Mouse (Mus musculus) G1E (cell line): Measurements from ENCODE around the gene Rplp2. TPM values are rescaled to one million over a fixed set of nuclear protein-coding genes. Genes with fewer than 3 reads are reported as not detected.

Experiments used
- ATAC-seq: 2 replicates; pipeline ENCODE4 v1.8.0; 2016; ENCODE audit warnings: mild to moderate bottlenecking; ENCODE audit not compliant: insufficient number of reproducible peaks, poor library complexity, low FRiP score, severe bottlenecking; ENCODE audit errors: extremely low read depth
- DNase-seq: peaks from one replicate; pipeline ENCODE4 v3.0.0; 2012; ENCODE audit warnings: low spot score
- H3K27me3 ChIP-seq: 2 replicates; pipeline ENCODE4 v1.6.1; 2012; ENCODE audit warnings: mild to moderate bottlenecking, low read length, inconsistent platforms; ENCODE audit not compliant: insufficient read depth
- H3K36me3 ChIP-seq: replicated peaks from 2 replicates; pipeline ENCODE3; 2012; ENCODE audit warnings: mild to moderate bottlenecking, inconsistent platforms
- H3K4me1 ChIP-seq: 2 replicates; pipeline ENCODE4 v1.6.1; 2012; ENCODE audit warnings: low read depth, low read length, inconsistent platforms, mixed read lengths; ENCODE audit not compliant: insufficient read depth
- H3K4me3 ChIP-seq: 2 replicates; pipeline ENCODE4 v1.5.1; 2012; ENCODE audit warnings: low read depth, mild to moderate bottlenecking, inconsistent platforms, low read length, moderate library complexity, mixed read lengths
- H3K9me3 ChIP-seq: replicated peaks from 2 replicates; pipeline ENCODE4 v1.6.1; 2012; ENCODE audit warnings: inconsistent platforms
- CTCF ChIP-seq: IDR thresholded peaks from 2 replicates; pipeline ENCODE4 v1.5.1; 2012; ENCODE audit warnings: low read depth, low read length, inconsistent platforms, mixed read lengths
- GATA1 ChIP-seq: IDR thresholded peaks from 2 replicates; pipeline ENCODE4 v1.6.1; 2012; ENCODE audit warnings: borderline replicate concordance, low read length, inconsistent platforms, mixed read lengths
- GATA2 ChIP-seq: IDR thresholded peaks from 2 replicates; pipeline ENCODE4 v1.6.1; 2012; ENCODE audit warnings: low read depth, low read length, inconsistent platforms, borderline replicate concordance
- POLR2AphosphoS5 ChIP-seq: IDR thresholded peaks from 2 replicates; pipeline ENCODE4 v1.6.1; 2012; ENCODE audit warnings: low read depth, low read length, inconsistent platforms; ENCODE audit not compliant: insufficient replicate concordance
- TAL1 ChIP-seq: conservative IDR thresholded peaks from 2 replicates; pipeline ENCODE4 v1.6.1; 2012; ENCODE audit warnings: low read depth, low read length, inconsistent platforms, mixed read lengths
- polyA plus RNA-seq: library from polyadenylated mRNA; stranded (reverse); fragments of >175 nt; gene quantifications from 2 replicates; pipeline ENCODE4 v1.2.3, GENCODE M21; 2012
- total RNA-seq, 2 experiments: library from RNA; stranded (forward) in 1 of 2; stranded (reverse) in 1 of 2; fragments of 200-1000 nt in 1 of 2; fragments of >200 nt in 1 of 2; fragmentation: Nextera tagmentation in 1 of 2; gene quantifications; 2 replicates each; pipeline ENCODE4 v1.2.3; 2014 to 2017

Rplp2 gene
- total and polyA plus RNA-seq, 3 experiments = 939 to 6,746 (median 1,867) TPM

- peak overlapping the region; percentile 79 for H3K4me3 ChIP-seq
- H3K27me3 ChIP-seq = peaks cover 7% of the 10 kb centered on the region
- DNase-seq = no peak
- H3K36me3 ChIP-seq = peaks cover 40% of the 10 kb centered on the region
- no peak for ATAC-seq
- no peaks in the 10 kb centered on the region for H3K9me3 ChIP-seq
- H3K4me1 ChIP-seq = peaks cover 51% of the 10 kb centered on the region
- TF ChIP-seq GATA1 = no peak
- no peak for TF ChIP-seq TAL1
- no peak for TF ChIP-seq GATA2
- no peak for TF ChIP-seq CTCF
- TF ChIP-seq POLR2AphosphoS5 = no peak
Observed at GRCm38 (mm10) chr7:141413331-141413730, 33.8 kb upstream of the Rplp2 start.

DNA sequence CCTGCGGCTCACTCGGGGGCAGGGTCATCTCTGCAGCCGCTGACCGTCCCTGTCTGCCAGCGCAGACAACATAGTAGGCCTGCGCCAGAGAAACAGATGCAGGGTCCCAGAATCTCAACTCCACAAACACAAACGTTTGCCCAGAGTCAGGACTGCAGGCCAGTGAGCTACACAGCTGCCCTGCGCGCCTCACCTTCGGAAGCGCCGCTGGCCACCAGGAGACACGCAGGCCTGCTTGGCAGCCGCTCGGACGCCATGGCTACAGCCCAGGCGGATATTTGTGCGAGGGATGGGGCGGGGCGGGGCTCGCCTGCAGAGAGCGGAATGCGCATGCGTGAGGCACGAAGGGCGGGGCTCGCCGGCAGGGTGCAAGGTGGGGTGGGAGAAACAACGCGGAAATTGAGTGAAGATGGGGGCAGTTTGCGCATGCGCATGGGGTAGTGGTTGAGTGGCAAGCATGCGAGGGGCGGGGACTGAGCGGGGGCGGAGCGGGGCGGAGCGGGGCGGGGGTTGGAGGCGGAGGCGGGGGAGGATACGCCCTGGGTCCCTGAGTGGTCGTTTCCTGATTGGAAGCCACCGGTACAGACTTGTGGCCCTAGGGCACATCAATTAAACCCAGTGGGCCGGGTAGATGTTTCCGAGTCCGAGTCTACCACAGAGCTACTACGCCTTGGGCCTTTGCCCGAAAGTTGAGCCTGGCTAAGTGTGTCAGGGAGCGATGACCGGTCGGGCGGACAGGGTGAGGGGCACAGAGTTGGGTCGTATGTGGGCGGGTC lies 33.2 kb upstream of the Rplp2 start, which contains the start of gene Gatd1:
Gene Gatd1, minus strand, starts transcription at position 328 of the 776 bp plus-strand sequence.
- ATAC-seq (peak; percentile 88), DNase-seq (peak; percentile 98)
- no peak for TF ChIP-seq POLR2AphosphoS5
- H3K36me3 ChIP-seq = peaks cover 34% of the 10 kb centered on the region
- no peaks in the 10 kb centered on the region for H3K9me3 ChIP-seq
- H3K4me1 ChIP-seq = peaks cover 51% of the 10 kb centered on the region
- H3K4me3 ChIP-seq = peak within 1 kb of the TSS; percentile 79
- peaks cover 10% of the 10 kb centered on the region for H3K27me3 ChIP-seq

- H3K9me3 ChIP-seq = no peaks in the 10 kb centered on the region
- H3K36me3 ChIP-seq = peaks cover 11% of the 10 kb centered on the region
- H3K4me3 ChIP-seq = no peak overlapping the region
- peaks cover 15% of the 10 kb centered on the region for H3K27me3 ChIP-seq
- TF ChIP-seq GATA2 (no peak), CTCF (no peak), POLR2AphosphoS5 (no peak), TAL1 (no peak), GATA1 (no peak)
- H3K4me1 ChIP-seq = peaks cover 43% of the 10 kb centered on the region
- DNase-seq (no peak), ATAC-seq (no peak)
Observed at GRCm38 (mm10) chr7:141416144-141416841, 30.9 kb upstream of the Rplp2 start.

DNA sequence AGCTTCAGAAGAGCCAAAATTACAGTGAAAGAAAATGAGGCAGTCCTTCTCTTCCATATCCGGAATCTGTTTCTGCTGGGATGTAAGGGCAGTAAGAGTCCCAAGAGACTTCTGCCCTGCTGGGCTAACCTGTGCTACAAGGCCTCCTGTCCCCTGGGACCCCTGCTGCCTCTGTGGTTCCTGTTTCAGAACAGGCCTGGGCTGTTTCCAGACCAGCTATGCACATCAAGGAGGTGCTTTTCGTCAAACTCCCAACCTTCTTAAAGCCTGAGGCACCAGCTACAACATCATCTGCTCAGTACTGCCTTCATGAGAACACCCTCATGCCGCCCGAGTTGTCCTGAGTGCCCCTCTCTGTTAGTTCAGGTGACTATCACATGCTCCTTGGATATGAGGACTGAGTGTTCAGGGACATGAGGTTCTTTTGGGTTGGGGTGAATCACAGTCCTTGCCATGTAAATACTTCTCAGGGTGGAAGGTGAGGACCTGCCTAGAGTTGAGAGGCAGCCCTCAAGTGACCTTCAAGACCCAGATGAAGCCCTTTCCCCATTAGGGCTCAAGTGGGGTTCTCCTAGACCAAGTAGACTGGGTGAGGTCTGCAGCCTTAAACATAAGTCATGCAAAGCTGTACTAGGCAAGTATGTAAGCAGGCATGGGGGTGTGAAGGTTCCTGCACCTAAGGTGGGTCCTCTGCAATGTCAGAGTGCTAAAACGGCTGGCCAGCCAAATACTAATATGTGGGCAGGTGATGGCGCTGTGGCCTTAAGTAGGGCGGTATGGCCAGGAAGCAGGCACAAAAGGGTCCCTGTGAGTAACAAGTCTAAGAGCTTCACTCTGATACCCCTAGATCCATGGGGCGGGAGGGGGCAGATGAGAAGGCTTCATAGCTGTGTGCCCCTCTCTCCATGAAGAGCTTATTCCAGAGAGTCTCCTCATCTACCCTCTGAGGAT lies 29.2 kb upstream of the Rplp2 start:
- ATAC-seq (no peak), DNase-seq (no peak)
- Histone ChIP-seq H3K36me3 (no peaks in the 10 kb centered on the region), H3K27me3 (peaks cover 20% of the 10 kb centered on the region), H3K4me1 (peaks cover 32% of the 10 kb centered on the region), H3K4me3 (no peak overlapping the region), H3K9me3 (no peaks in the 10 kb centered on the region)
- TF ChIP-seq CTCF = no peak
- TF ChIP-seq POLR2AphosphoS5 = no peak
- no peak for TF ChIP-seq GATA1
- TF ChIP-seq TAL1 = no peak
- TF ChIP-seq GATA2 = no peak

DNA sequence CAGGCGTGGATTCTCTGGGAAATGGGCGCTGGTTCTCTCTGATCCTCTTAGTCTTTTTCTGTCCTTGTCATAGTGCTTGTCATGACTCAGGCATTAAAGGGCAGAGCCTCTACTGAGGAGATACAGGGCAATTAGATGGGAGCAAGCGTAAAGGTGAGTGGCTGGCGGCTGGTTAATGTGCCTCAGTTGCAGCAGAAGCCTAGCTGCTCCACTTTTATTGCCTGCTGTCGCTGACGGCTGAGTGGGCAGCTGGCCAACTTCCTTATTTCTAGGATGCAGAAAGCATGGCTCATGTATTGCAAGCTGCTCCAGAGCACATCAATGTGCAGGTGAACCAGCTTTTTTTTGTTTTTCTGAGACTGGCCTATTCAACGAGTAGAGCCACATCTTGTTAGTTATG lies 28.2 kb upstream of the Rplp2 start:
- TF ChIP-seq POLR2AphosphoS5 (no peak), CTCF (no peak), GATA1 (no peak), GATA2 (no peak), TAL1 (no peak)
- no peaks in the 10 kb centered on the region for H3K9me3 ChIP-seq
- peaks cover 26% of the 10 kb centered on the region for H3K4me1 ChIP-seq
- ATAC-seq = no peak
- no peaks in the 10 kb centered on the region for H3K36me3 ChIP-seq
- H3K4me3 ChIP-seq = no peak overlapping the region
- no peak for DNase-seq
- peaks cover 29% of the 10 kb centered on the region for H3K27me3 ChIP-seq

- ATAC-seq (no peak), DNase-seq (no peak)
- no peak overlapping the region for H3K4me3 ChIP-seq
- peaks cover 20% of the 10 kb centered on the region for H3K4me1 ChIP-seq
- TF ChIP-seq CTCF (no peak), POLR2AphosphoS5 (no peak), GATA1 (no peak), GATA2 (no peak), TAL1 (no peak)
- no peaks in the 10 kb centered on the region for H3K36me3 ChIP-seq
- peaks cover 32% of the 10 kb centered on the region for H3K27me3 ChIP-seq
- no peaks in the 10 kb centered on the region for H3K9me3 ChIP-seq
Observed at GRCm38 (mm10) chr7:141420030-141420702, 27.0 kb upstream of the Rplp2 start.
